Mouse (Mus musculus): Measurements from ENCODE around the gene Cox10.

Gene Cox10

DNA sequence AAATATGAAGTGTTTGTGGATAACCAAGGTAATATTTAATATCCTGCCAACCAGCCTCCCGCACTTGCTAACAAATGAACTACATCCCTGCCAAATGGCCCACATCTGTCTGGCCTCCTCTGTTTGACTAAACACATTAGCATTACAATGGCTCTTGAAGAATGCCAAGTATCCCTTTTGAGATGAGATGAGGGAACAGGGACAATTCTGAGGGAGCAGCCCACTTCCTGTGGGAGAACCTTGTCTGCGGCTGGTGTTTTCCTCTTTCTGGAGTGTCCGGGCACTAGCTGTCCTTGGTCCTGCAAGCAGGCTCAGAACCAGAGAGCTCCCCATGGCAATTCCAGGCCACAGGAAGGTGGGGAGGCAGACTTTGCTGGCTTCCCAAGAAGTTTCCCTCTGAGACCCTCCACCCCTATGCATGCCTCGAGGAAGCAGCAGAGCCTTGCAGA, 126.5 kb downstream of the Cox10 start:
- no peak for DNase-seq (ENCODE audit: low spot score)

DNA sequence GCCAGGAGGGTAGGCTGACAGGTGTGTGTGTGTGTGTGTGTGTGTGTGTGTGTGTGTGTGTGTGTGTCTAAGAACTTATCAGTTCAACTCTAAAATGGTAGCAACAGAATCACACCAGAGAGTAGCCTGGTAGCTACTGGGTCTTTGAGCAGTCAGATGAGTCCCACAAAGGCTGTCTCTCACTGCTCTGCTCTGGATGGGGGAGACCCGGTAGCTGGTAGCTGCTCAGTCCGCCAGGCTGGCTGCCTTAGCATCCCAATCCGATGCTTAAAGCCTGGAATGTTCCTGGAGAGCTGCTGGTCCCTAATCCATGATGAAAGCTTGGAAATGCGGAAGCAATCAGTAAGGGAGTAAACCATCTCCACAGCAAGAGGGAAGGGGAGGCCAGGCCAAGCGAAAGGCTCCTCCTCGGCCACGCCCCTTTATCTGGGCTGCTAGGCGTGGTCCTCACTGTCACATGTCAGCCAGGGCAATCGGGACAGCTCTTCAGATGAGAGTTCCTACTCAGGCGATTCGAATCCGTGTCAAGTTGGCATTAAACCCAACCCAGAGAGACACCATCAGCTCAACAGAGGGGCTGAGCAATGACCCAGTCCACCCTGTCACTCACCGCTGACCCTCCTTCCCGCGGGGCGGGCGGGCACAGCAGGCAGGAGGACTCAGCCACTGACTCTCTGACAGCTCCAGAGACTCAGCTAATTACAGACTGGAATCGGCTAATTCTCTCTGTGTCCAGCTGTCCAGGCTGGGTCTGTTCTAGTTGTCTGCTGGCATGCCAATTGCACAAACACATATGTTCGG, 127.2 kb downstream of the Cox10 start:
- peak; percentile 27 for DNase-seq (ENCODE audit: low spot score)

DNA sequence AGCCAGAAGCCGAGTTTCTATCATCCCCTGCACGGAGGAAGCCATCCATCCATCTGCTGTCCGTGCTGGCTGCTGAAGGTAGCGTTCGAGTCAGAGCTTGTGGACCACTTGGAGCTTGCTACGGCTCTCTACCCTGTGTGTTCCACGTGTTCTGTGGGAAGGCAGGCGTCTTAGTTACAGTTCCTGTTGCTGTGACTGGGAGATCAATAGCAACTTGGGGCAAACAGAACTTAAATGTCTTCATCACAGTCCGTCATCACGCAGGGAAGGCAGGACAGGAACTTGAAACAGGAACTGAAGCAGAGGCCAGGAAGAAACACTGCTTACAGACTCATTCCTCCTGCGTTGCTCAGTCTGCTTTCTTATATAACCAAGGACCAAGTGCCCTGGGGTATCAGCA, 130.9 kb downstream of the Cox10 start:
- DNase-seq (ENCODE audit: low spot score), result no peak

DNA sequence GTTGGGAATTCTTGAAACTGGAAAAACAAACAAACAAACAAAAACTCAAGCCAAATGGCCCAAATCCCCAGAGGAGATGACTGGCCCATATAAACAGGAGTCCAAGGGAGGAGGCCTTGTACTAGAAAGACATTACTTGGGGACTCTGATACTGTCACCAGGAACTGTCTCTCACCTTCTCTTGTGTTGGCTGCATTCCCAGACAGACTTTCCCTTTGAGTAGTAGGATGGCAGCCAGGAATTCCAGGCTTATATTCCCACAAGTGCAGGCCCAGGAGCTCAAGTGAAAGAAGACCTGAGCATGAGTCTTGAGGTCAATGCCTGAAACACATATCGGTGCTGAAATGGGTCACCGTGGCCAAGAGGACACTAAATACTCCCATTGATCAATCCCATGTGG, 132.2 kb downstream of the Cox10 start:
- DNase-seq (ENCODE audit: low spot score), result no peak

DNA sequence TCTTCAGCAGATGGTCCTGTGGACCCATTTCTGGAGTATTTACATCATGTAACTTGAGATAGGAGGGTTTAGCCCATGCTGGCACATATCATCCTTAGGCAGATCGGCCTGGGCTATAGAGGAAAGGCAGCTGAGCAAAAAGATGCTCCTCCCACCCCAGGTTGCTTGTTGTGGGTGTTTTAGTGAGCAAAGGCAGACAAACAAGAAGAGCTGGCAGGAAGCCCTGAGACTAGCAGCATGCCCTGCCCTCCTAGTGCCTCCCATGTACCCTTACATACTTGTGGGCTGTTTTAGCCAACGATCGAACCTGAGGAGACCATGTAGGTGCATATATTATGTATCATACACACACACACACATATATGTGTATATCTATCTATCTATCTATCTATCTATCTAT, 135.3 kb downstream of the Cox10 start:
- DNase-seq (ENCODE audit: low spot score), result no peak

DNA sequence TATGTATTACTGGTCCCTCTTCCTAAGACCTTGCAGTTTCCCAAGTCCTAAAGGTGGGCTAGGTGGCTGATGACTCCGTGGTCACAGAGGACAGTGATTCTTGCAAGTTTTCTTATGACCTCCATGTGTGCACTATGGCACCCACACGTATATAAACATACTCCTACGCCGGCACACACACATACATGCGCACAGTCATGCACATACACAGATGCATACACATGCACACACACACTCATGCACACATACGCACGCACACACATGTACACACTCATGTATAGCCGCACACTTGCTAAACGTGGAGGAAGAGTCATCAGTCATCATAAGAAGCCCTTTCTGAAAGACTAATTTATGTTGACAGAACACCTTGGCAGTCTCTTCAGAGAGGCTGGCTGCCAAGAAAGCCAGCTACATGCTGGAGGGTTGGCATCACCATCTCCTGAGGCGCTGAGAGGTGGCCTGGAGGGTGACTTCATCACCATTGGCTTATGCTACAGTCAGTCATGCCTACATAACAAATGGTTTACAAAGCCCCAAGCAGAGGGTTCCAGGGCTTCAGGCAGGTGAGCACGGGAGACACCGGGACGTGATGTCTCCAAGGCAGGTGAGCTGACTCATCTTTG, 135.9 kb downstream of the Cox10 start:
- DNase-seq (ENCODE audit: low spot score), result no peak

DNA sequence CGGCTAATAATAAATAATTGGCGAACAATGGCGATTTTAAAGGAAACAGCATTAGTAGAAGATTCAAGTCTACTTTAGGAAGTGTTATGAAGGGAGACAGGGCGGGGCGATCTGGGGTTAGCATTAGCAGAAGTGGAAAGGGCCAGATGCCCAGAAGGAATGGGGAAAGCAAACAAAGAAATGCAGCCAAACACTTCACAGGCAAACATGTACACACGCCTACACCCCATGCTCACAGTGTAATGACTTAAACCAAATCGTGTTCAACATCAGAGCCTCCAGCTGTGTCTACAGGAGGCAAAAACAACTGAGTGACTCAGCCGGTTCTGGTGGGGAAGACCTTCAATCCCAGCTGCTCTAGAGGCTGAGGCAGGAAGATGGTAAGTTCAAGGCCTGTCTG, 137.1 kb downstream of the Cox10 start:
- DNase-seq (ENCODE audit: low spot score), result no peak

DNA sequence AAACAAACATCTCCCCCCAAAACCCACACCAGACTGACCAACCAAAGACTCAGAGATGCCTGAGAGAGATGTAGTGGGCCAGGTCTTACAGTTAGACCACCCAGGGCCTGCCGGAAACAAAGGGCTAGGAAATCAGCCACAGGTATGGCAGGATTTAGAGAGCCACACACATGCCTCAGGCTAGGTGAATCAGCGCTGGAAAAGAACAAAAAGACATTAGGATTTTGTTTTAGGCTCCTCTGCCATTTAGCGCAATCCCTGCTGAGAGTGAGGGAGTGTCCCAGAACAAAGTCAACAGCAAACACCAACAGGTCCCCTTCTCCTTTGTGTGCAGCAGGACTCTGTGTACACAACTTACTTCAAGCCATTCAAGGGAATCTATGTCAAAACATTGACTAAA, 142.6 kb downstream of the Cox10 start:
- no peak for DNase-seq (ENCODE audit: low spot score)

DNA sequence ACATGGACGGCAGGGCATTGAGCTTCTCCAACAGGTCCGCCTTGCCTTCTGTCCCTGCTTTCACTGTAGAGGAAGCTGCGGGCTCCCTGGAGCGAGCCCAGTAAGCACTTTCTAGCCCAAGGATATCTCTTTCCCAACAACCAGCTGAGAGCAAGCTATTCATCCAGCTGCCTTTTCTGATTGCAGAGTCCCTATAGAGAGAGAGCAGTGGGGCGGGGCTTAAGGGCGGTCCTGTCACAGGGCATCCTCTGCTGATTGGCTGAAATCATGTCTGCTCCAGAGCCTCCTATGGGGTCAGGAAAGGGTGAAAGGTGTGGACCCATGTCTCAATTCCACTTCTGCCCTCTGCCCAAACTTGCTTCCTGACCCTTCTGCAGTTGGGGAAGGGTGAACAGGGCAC, 152.4 kb downstream of the Cox10 start:
- DNase-seq (ENCODE audit: low spot score), result no peak

DNA sequence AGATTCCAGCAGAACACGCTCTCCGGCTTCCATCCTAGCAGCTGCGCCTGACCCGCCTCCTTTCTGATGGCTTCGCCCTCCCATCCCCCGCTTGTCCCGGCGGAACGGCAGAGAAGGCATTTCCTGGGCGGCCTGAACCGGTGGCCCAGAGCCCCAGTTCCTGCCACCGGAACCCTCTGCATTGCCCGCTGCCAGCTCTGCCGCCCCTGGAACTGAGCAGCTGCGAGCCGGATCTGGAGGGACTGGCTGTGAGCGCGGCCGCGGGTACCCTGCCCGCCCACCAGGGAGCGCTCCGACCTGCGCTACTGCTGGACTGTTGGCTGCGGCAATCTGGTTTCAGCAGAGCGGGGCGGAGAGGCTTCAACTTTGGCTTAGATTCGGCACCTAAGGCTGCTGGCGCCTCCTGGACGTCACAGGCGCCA, 154.1 kb downstream of the Cox10 start:
- peak; percentile 71 for DNase-seq (ENCODE audit: low spot score)

DNA sequence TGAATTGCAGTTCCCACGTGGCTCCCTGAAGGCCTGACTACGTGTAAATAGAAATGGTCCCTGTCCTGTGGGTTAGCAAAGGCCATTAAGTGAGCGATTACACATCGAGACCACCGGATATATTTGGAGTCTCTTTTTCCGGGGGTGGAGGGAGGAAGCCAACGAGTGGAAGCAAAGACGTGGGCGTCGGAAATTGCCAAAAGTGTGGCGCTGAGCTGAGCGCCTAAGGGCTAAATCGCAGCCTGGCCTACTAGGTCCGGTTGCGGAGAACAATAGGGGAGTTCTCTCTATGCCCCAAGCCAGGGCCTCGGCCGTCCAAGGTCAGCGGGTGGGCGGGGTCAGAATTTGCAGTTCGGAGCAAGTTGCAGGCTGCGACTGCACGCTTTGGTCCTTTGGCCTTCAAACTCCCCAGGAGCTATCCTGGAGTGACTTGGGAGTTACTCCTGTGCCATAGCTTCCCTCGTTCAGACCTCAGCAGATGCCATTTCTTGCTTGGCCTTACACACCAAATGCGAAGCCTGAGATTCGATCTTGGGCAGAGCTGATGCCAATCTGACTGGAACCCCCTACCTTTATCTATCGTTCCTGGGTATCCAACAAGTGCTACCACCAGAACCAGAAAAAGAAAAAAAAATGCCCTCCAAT, 154.9 kb downstream of the Cox10 start:
- DNase-seq (ENCODE audit: low spot score), result no peak

DNA sequence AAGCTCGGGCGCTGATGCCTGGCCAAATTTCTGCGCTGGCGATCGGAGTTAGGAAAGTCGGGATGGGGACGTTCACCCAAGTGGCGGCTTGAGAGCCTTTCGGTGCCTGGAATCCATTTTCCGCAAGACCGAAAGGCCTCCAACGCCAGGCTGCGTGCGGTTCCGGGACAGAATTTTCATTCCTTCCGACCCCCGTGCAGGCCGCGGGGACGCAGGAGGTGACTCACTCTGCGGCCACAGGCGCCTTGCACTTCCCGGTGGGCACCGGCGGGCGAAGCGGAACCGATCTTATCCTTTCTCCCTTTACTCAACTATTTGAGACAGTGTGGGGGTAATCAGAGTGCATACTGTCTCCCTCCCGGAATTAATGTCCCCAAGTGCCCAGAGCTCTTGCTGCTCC, 155.9 kb downstream of the Cox10 start:
- DNase-seq (ENCODE audit: low spot score), result no peak

DNA sequence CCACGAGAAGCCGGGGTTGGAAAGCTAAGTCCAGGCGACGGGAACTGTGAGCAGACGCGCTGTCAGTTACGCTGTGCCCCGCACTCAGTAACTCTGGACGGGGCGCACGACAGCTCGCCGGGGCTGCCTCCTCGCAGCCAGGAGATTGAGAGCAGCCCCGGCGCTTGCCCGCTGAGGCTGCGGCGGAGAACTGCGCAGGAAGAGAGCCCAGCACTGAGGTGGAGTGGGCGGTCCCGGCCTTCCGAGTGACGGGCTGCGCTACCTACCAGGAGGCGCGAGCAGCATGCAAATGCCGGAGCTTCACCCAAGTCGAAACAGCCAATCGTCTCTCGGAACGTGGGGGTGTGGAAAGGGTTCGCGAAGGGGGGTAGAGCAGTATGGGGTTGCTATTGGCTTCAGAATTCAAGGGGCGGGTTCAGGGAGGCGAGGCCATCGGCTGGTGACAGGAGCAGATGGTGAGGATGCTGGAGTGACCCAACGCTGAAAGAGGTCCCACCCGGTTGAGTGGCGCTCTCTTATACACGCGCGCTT, 157.1 kb downstream of the Cox10 start, which contains the start of gene Hs3st3b1:
Gene Hs3st3b1 (minus strand): TSS at position 200 of the 531 bp plus-strand sequence.
- DNase-seq (ENCODE audit: low spot score), result peak; percentile 78

DNA sequence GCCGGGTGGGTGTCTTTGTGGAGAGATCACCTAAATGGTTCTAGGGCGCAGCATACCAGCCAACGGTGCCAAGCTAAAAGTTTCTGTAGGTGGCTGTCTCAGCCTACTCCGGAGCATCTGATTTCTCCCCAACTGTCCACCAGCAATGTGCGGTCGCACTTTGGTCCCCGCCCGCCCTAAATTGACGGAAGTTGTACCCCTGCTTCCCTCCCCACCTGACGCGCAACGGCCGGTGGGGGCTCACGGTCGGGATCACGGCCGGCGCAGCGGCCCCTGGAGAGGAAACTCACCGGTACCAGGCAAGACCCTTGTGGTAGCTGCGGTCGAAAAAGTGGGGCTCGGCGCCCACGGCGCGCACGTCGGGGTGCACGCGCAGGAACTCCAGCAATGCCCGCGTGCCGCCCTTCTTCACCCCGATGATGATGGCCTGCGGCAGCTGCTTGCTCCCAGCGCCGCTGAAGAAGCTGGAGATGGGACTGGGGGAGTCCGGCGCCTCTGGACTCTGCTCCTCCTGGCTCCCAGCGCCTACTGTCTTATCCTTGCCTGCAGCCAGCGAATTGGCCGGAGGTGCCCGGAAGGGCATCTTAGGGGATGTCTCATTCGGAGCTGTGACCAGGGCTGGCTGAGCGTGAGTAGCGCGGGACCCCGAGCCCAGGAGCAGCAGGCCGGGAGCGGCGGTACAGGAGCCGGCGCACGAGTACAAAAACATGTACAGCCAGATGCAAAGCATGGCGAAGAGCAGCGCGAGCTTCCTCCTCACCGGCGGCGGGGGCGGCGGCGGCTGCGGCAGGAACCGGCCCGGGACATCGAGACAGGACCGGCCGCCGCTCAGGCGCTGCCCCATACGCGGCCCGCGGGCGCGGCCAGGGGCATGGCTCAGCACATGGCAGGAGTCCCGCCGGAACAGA, 158.0 kb downstream of the Cox10 start:
- DNase-seq (ENCODE audit: low spot score), result no peak

DNA sequence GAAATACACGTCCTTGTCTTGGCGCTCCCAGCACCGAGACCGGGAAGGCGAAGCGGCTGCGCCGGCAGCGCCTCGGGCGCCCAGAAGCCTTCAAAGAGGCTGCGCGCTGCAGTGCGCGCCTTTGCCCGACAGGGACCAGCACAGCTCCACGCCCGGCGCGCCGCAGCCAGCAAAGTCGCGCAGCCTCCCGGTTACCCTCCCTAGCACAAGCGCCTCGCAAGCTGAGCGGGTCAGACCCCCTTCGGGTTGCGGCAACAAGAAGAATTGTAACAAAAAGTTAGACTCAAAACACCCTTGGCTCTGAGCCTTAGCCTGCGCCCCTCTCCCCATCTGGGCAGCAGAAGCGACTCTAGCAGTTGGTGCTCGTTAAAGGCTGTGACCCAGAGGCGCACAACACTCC, 158.7 kb downstream of the Cox10 start:
- peak; percentile 69 for DNase-seq (ENCODE audit: low spot score)

DNA sequence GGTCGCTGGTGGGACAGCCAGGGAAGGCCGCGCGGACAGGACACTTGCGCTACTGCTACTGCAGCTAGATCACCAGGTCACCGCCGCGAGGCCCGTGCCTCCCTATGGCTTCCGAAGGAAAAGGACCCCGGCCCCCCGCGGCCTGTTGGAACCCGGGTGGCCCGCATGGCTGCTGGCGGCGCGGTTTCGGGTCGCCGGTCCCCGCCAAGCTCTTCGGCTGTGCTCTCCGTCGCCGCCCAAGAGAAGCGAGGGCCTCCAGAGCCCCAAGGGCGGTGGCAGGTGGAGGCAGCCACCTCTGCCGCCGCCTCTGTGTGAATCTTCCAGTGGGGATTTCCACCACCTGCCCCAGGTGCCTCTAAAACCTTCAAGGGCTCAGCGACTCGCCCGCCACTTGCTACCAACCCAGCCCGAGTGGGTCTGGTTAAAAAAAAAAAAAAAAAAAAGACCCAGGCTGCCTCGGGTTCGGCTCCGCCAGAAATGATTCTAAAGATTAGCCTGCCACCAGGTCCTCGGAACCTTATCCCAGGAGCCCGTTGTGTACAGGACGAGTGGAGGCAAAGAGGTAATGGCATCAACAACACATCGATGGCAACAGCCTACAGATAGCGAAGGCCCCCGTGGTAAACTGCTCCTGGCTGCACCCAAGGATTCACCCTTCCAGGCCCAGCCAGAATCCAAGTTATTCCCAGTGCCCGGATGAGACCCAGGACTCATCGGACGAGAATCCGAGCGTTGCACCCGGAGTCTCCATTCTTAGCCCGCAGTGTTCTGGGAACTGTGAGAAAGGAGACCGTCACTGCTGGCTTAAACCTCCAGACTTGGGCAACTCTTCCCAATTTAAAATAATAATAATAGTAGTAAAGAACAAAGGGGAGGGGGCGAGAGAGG, 159.8 kb downstream of the Cox10 start:
- DNase-seq (ENCODE audit: low spot score), result no peak

DNA sequence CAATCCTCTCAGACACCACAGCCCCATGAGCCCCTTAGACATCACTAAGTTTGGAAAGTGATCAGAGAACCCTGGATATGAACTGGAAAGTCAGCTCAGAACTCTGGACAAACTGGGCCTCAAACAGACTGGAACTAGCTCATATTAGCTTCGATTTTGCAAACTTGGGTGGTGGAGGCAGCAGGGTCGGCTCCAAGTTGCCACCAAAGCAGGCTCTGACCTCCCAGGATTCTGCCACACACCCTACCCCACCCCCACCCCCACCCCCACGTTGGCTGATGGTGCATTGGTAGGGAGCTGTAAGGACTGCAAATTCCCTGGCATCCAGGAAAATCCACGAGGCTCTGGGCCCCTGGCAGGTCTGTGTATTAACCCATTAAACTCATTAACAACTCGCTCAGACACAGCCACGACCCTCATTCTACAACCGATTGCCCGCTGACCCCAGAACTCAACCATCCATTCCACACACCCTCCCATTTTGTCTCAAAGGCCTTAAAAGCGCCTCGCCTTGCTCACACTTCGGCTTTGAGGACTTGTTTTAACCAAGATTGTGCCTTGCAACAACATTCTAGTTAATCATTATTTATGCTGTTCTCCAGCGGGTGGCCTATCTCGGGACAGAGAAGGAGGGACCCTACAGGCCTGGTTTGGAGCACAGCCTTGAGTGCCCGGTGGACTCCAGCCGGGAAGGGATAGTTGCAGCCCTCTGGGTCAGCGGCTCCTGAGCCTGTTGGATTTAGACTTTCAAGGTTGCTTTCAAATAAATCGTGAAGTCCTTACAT, 160.8 kb downstream of the Cox10 start:
- DNase-seq (ENCODE audit: low spot score), result no peak

DNA sequence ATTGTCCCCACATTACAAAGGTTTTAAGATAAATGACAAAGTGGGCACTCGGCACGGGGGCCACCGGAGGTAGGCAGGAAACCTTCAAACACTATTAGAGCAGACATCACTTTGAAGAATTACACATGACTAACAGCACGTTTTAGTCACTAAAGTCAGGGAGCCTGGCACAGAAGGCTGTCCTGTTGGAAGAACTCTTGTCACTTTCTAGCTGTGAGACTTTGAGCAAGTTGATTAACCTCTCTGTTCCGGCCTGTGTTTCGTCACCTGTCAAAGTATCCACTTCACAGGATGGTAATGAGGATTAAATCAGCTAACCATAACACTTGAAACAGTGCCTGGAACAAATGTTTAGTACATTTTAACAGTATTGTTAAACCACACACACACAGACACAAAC, 161.7 kb downstream of the Cox10 start:
- no peak for DNase-seq (ENCODE audit: low spot score)

DNA sequence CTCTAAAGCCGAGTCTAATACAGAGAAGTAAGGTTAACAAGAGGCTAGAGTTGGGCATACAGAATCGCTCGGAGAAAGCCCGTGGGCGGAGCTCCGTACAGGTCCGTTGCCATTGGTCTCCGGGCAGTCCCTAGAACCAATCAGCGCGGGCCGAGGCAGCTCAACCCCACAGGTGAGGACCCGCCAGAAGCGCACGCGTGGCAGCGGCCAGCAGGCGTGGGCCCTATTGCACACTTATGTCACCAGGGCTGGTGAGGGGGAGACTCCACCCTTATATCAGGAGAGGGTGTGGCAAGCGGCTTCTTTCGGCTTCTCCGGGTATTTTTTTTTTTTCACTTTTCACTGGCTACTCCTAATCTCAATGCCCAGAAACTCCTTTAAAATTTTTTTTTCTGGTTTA, 164.9 kb downstream of the Cox10 start:
- DNase-seq (ENCODE audit: low spot score), result peak; percentile 64

DNA sequence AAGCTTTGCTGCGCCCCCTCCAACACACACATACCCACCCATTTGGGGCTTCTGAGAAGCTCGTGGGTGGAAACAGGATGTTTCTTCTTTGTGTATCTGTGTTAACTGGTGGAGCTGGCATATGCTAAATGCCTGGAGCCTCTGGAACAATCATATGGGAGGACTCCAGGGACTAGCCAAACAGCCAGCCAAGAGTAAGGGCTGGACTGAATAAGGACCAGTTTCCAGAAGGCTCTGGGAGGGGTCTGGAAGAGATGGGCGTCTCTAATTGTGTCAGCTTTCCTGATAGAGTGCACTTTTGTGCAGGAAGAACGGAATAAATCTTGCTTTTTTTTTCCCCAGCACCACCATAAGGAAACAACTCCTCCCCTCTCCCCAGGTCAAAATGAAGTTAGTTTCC, 165.3 kb downstream of the Cox10 start:
- DNase-seq (ENCODE audit: low spot score), result no peak
